Mouse (Mus musculus): Measurements from ENCODE around the gene Gm7029.
"Not testable (repeated sequence)": the region's sequence is repeated elsewhere in the genome, so short reads cannot be mapped to it uniquely, and the experiment has no call there.

Gene Gm7029

DNA sequence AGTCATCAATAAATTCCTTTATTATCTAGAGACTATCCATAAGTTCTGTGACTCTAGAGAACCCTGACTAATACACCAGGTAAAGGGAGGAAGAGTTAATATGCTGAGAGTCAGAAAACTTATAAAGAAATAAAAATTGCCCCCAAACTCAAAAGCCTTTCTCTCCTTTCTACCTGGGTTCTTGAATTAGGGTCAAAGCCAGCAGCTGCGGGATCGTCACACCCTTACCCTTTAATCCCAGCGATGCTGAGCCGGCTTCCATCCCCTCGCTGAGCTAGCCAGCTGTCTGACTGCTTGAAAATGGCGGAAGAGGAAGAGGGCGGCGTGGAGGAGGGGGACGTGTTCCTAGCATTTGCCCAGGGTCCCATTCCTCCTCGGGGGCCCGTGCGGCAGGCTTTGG, at the start of gene Gm7029:
Gm7029 (plus strand) TSS at position 301 of the 400 bp plus-strand sequence.
- not testable (repeated sequence) for DNase-seq

DNA sequence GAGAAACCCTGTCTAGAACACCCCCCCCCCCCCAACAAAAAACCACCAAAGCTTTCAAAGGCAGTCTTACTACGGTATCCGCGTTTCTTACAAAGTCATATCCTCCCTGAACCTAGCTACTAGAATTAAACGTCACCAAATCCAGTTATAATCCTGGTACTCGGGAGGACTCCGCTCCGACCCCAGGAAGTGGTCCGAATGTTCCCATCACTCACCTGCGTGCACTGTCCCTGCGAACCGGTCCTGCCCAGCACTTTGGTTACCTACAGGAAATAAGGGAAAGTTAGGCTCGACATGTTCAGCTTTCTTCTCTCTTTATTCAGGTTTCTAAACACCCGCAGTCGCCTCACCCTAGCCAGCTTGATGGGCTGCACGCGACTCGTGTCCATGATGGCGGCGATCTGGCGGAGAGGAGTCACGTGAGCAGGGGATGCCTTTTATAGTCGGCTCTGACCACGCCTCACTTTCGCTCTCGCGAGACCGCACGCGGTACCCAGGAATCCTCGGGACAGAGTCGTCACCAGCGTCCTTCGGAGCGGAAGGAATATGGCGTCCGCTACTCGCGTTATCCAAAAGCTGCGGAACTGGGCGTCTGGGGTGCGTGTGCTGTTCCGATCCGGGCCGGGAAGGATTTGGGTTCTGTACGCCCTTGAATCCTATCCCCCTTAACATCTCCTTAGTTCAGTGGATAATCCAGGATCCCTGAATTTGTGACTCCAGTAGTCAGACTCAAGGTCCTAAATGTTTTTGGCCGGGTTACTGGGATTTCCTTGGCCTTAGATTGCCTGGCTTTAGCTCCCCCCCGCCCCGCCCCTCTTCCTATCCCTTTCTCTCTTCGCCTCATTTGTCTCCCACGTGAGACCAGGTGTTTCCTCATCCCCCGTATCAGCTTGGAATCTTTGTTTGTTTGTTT, 49.3 kb upstream of the Gm7029 start, which contains the start of the genes Rps28 and Ndufa7:
Rps28 (minus strand) TSS at position 479 of the 913 bp plus-strand sequence.
Ndufa7 (plus strand) TSS at position 489 of the 913 bp plus-strand sequence.
- peak; percentile 98 to 99 for DNase-seq

DNA sequence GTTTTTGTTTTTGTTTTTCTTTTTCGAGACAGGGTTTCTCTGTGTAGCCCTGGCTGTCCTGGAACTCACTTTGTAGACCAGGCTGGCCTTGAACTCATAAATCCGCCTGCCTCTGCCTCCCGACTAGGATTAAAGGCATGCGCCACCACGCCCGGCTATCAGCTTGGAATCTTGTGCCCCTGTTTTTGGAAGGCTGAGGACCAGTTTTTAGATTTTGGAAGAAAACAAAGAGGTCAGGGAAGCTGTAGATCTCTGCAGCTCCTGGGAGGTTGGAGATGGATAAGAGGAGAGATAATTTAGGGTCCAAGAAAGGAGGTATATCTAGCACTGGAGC, 48.7 kb upstream of the Gm7029 start:
- peak in 1 of 2 experiments; percentile 29 for DNase-seq

DNA sequence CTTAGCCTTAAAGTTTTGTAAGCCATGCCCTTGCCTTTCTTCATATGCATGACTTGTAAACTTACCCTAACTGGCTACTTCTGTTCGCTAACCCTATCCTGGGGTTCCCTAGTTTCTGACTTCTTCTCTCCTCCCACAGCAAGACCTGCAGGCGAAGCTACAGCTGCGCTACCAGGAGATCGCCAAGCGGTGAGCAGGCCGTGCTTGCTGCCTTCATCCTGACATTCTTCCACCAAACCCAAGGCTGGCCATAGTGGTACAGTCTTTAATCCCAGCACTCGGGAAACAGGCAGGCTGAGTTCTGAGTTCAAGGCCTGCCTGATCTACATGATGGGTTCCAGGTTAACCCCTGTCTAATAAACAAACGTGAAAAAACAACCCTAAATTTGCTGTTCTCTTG, 48.2 kb upstream of the Gm7029 start:
- no peak for DNase-seq

DNA sequence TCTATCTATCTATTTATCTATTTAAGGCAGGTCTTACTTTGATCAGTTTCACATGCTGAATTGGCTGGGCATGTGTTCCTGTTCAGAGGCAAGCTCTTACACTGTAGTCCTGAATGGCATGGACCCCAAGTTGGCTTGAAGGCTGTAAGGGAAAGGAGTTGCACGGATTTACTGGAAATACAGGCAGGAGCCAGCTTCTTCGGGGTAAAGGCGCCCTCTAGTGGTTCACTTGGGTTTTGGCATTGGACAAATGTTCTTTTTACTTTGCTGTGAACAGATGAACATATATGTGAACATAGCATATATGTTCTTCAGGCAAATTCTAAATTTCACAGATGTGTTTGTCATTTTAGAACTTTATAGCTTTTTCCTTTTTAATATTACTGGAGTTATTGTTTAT, 46.8 kb upstream of the Gm7029 start:
- peak; percentile 84 to 89 for DNase-seq

DNA sequence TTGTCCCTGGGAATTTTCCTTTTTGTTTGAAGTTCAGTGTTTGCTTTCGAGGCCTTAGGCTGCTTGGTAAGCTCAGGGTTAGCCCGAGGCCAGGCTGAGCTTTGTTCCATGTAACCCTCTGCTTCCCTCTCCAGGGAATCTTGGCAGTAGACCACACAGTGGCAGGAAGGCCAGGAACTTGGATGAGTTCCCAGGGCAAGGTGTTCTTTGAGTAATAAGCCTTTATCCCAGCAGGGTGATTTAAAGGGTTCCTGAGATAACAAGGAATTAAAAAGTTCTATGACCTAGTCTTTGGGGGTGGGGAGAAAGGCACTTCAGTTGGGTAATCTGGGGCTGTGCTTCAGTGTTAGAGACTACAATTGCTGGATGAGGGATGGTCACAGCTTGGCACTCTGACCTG, 44.7 kb upstream of the Gm7029 start:
- DNase-seq = peak; percentile 47 to 49

DNA sequence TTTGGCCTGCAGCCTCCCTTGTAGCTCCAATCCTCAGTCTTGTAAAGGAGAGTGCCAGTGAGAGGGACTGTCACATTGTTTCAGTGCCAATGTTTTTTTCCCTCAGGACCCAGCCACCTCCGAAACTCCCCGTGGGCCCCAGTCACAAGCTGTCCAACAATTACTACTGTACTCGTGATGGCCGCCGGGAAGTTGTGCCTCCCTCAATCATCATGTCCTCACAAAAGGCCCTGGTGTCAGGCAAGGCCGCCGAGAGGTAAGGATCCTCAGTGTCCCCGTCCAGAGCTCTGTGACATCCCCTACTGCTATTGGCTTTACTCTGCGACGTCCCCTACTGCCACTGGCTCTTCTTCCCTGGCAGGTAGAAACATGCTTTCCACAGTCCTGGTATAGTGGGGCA, 44.1 kb upstream of the Gm7029 start:
- no peak for DNase-seq

DNA sequence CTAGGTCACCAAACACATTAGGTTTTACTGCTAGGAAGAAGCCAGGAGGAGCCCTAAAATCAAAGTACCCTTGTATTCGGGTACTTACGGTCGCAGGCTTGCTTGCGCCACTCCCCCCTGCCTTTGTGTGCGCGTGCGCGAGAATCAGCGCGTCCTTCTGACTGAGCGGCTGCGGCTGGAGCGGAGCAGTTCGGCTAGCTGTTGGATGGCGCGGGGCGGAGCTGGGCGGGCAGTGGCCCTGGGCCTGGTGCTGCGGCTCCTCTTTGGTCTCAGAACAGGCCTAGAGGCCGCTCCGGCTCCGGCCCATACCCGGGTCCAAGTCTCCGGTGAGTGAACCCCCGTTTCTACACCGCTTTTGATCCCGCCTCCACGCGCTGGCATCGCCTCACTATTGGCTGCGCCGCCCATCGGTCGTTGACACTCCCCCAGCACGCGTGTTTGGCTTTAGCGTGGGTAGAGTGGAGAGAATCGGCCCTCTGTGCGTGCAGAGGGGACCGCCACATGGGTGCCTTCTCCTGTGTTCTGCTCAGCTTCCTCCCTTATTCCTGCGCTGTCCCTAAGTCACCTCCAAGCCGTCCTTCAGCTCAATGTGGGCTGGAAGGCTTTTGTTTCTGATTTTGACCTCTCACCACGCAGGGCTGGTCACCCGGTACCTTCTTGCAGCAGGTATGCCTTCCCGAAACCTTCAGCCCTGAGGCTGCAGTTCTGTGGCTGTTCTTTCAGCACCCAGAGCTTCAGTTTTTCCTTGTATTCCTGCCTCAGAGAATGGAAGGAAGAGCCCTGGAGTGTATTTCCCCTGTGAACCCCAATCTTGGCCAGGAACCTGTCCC, 30.5 kb upstream of the Gm7029 start, which contains the start of gene Cd320:
Cd320 (plus strand) TSS at position 126 of the 830 bp plus-strand sequence.
- peak; percentile 94 to 96 for DNase-seq

DNA sequence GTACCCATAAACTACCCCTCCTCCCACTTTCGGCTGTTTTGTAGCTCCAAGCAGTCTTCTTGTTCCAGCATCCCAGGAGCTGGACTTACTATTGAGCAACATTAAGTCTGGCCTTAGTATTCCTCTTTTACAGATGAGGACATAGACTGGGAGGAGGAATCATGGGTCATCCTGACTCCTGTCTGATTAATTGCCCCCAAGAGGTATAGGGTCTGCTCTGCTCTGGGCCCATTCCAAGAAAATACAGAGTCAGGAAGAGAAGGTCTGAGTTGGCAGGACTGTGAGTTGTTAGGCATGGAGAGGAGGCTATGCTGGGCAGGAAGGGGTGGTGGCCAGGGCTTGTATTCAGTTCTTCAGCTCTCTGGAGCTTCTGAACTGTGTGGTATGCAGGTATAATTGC, 29.4 kb upstream of the Gm7029 start:
- no peak for DNase-seq

DNA sequence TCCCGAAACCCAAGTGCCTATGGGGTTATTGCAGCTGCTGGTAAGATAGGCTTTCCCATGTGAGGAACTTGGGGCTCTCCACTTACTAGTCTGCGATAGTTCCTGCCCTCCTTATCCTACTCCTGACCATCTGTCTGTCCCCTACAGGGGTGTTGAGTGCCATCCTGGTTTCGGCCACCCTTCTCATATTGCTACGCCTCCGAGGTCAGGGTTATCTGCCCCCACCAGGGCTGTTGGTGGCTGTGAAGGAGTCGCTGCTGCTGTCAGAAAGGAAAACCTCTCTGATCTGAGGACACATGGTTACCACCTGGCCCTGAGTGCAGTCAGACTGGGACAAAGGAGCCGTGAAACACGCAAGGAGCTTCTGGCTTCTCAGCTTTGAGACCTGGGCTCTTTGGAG, 25.5 kb upstream of the Gm7029 start:
- DNase-seq = no peak

DNA sequence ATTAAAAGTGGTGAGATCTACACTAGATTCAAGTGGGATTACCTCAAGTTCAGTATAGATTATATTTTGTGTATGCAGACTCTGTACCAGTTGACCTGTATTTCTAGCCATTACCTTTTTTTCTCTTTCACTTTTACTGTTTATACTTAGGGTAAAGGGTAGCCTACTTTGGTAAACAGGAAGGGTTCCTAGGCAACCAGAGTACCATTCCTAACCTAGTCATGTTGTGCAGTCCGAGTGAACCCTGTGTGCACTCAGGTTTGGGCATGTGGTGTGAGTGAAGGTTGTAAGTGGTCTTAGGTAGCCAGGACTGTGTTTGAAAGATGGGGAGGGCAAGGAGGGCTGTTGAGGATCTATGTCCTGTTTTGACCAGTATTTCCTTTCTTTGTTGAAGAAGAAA, 22.3 kb upstream of the Gm7029 start:
- no peak for DNase-seq

DNA sequence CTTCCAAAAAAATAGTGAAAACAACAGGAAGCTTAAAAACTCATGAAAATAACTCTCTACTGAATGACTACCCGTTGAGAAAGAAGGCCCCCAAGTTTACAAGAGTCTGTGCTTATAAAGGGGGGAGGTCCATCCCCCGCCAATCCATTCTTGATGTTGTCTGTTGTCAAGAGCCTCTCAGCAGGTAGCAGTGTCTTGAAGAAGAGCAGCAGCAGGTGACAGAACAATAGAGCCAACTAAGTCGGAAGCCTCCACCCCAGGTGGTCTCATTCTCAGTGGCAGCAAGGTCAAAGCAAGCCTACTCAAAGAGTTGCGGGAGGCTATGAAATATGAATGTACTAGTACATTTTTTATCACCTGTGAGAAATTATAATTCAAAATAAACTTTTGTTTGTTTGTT, 15.8 kb upstream of the Gm7029 start:
- no peak for DNase-seq

DNA sequence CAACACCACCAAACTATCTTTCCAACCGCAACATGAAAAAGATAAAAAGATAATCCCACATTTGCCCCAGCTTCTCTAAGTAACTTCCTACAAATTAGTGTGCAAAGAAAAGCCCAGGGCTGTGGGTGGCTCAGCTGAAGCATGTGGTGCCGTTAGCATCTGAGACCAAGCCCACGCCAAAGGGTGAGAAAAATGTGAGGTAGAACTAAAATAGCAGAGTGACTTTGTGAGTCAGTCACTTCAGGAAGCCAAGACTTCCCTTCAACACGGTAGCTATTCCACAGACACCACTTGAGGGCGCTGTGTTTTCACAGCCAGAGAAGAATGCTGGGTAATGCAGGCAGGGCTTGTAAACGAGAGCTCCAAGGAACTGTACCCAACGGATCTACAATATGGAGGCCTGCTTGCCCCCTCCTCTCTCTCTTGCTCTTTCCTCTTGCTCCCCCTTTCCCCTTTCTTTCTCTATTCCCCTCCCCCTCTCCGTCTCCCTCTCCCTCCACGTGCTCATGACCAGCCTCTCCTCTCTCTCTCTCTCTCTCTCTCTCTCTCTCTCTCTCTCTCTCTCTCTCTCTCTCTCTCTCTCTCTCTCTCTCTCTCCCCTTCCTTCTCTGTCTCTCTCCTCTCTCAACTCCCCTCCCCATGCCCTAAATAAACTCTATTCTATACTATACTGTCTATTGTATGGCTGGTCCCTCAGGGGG, 8.2 kb upstream of the Gm7029 start:
- DNase-seq = peak; percentile 24 to 30

DNA sequence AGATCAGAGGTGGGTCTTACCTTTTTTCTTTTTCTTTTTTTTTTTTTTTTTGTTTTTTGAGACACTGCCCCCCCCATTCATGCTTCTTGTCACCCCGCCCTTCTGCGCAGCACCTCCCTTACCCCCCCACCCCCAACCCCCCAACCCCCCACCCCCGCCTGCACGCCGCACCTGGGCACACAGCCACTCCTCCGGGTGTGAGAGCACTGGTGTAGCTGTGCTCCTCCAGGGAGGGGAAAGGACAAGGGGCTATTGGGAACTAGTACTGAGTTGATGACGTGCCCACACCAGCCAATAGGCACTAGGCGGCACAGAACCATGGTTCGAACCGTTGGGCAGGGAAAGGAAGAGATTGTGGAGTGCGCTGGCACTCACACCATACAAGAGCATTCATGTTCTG, 774 bp downstream of the Gm7029 start:
- DNase-seq = peak; percentile 43 to 50

DNA sequence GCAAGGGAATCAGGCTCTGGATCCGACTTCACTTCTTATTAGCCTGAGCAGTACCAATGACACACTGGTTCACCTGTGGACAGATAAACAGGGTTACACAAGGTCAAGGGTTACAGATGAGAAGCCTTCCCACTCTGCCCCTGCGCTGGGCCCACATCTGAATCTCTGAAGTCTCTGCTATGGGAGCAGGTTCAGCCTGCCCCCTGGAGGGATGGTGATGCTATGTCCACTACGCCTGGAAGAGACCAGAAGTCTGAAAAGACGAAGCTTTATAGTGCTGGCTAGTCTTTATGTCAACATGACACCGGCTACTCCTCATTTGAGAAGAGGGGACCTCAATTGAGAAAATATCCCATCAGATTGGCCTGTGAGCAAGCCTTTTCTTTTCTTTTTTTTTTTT, 2.2 kb downstream of the Gm7029 start:
- peak in 1 of 2 experiments; percentile 24 for DNase-seq

DNA sequence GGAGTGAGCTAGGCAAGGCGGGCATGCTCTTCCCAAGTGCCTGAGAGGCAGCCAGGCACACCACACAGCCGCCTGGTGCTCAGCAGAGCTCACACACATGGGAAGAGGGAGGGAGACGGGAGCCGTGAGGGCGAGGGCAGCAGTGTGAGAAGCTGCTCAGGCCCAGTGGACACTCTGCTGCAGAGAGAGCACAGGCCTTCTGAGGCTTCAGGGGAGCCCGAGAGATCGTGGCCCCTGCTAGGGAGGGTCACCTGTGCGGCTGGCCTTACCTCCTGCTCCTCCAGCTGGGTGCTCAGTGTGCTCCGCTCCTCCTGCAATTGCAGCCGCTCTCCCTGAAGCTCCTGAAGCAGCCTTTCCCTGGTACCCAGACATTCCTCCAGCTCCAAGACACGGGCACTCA, 10.7 kb downstream of the Gm7029 start:
- not testable (repeated sequence) for DNase-seq

DNA sequence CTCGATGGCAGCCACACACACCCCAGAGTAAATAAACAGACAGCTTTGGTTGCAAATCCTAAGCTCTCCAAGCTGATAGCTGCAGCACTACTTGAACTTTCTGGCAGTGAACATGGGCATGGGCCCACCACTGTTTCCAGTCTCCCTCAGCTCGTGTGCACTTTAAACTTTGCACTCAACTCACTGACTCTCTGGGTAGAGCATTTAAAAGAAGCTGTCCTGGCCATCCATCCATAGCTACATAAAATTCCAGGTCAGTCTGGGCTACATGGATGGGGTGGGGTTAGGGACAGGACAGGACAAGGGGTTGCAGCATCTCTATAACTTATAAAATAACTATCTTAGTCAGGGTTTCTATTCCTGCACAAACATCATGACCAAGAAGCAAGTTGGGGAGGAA, 14.2 kb downstream of the Gm7029 start:
- not testable (repeated sequence) for DNase-seq

DNA sequence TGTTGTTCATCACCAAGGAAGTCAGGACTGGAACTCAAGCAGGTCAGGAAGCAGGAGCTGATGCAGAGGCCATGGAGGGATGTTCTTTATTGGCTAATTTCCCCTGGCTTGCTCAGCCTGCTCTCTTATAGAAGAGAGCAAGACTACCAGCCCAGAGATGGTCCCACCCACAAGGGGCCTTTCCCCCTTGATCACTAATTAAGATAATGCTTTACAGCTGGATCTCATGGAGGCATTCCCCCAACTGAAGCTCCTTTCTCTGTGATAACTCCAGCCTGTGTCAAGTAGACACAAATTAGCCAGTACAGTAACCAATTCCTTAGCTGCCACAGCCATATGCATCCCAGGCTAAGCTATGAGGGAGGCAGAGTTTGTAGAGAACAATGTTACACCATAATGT, 14.6 kb downstream of the Gm7029 start:
- not testable (repeated sequence) for DNase-seq

DNA sequence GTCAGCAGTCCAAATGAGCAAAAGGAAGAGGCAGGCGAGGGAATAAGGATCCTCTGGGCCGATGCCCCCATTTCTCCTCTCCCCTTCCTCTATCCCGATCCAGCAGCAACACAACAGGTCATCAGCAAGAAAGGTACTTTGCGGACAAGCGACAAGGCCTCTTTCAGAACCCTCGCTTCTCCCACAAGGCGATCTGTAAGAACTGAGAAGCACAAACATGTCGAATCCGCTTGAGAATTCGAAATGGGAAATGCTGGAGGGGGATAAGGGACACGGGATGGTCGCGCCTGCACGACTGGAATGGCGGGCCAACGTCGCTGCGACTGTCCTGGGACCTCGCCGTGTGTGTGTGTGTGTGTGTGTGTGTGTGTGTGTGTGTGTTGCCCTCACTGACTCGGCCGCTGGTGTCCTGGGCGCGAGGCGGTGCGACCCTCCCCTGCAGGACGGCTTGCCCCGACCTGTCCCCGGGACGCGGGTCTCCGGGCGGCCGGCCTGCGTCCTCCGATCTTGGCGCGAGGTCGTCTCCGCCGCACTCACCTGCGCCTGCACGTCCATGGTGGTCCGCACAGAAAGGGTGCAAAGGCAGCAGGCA, 16.4 kb downstream of the Gm7029 start:
- DNase-seq = not testable (repeated sequence)

DNA sequence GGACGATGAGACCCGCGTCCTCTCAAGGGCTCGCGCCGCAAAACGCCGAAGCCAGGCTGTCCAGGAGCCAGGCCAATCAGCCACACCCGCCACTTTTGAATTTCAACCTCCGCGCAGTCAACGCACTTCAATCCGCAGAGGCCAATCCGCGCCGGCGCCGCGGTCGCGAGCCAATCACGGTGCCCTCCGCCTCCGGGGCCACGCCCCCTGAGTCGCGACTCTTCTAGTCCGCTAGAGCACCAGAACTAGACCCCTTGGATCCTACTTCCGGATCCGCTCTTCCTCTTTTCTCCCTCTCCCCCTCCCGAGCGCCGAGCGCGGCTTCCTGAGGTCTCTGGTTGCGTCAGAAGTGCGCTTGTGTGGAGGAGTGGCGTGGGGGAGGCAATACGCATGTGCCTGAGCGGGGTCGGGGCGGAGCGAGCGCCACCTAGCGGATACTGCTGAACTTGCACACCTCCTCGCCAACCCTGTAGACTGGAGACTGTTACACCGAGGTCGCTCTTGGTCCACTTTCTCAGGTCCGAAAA, 17.0 kb downstream of the Gm7029 start, which contains the start of gene Kifc1:
Kifc1 (minus strand) TSS at position 129 of the 527 bp plus-strand sequence.
- peak; percentile 100 for DNase-seq

DNA sequence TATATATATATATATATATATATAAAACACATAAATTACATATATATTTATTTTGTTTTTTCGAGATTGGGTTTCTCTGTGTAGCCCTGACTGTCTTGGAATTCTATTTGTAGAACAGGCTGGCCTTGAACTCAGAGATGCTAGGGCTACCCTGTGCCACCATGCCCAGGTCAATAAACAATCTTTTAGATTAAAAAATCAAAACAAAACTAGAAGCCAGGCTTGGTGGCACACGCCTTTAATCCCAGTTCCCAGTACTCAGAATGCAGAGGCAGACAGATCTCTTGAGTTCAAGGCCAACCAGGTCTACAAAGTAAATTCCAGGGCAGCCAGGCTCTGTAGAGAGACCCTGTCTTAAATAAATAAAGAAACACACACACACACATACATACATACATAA, 17.7 kb downstream of the Gm7029 start:
- DNase-seq = no peak

DNA sequence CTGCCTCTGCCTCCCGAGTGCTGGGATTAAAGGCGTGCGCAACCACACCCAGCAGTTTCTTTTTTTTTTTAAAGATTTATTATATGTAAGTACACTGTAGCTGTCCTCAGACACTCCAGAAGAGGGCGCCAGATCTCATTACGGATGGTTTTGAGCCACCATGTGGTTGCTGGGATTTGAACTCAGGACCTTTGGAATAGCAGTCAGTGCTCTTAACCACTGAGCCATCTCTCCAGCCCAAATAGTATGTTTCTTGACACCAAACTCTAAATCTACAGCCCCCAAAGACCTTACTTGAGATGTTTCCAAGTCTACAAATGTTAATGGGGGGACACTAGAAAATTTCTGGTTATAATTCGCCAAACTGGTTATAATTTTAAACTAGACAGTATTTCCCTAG, 18.3 kb downstream of the Gm7029 start:
- DNase-seq = not testable (repeated sequence)

All from cerebellum, postnatal 10 days (tissue).